Mouse (Mus musculus) CH12.LX (cell line): ENCODE measurements around the gene Herc6.

Experiments
- CTCF ChIP-seq, 2 experiments: IDR thresholded peaks in 1 of 2; conservative IDR thresholded peaks in 1 of 2; 2 replicates each; pipeline ENCODE4 v1.5.1; 2011 to 2012; ENCODE audit warnings: low read depth in 2 of 2, low read length in 2 of 2, improper control_type of control experiment in 1 of 2, inconsistent platforms in 1 of 2, mild to moderate bottlenecking in 1 of 2, moderate library complexity in 1 of 2
- EP300 ChIP-seq: IDR thresholded peaks from 2 replicates; pipeline ENCODE4 v1.6.1; 2011; ENCODE audit warnings: low read length, improper control_type of control experiment
- POLR2A ChIP-seq: IDR thresholded peaks from 2 replicates; pipeline ENCODE4 v1.6.1; 2011; ENCODE audit warnings: low read depth, mild to moderate bottlenecking, improper control_type of control experiment, low read length
- USF2 ChIP-seq: conservative IDR thresholded peaks from 2 replicates; pipeline ENCODE4 v1.6.1; 2011; ENCODE audit warnings: low read depth, low read length, improper control_type of control experiment

- TF ChIP-seq POLR2A (no peak), CTCF (conservative IDR thresholded peaks at IDR 0.05 in 1 of 2, IDR thresholded peaks at IDR 0.05 in 1 of 2; ENCODE audit: low read depth in 2 of 2, low read length in 2 of 2) (no peak), USF2 (no peak), EP300 (no peak)
Measured at GRCm38 (mm10) chr6:57531441-57531840, 49.4 kb upstream of the Herc6 start.
